Mouse (Mus musculus) intestine, postnatal 0 days (tissue): ENCODE data around the gene Ano5. TPM values are rescaled to one million over a fixed set of nuclear protein-coding genes. Genes with fewer than 3 reads are reported as not detected.

Source experiments
- ATAC-seq: fragments of 200-750 bp; cut with Nextera tagmentation; 2 replicates; pipeline ENCODE4 v1.8.0; 2017; ENCODE audit warnings: mild to moderate bottlenecking, moderate TSS enrichment, moderate library complexity
- H3K27ac ChIP-seq: fragments of 300-500 bp; sonication (generic); 2 replicates; pipeline ENCODE4 v1.5.1; 2014; ENCODE audit warnings: mild to moderate bottlenecking, low read depth, low read length, moderate library complexity
- H3K27me3 ChIP-seq: fragments of 300-500 bp; sonication (generic); replicated peaks from 2 replicates; pipeline ENCODE4 v1.6.1; 2014; ENCODE audit warnings: low read length, mixed read lengths; ENCODE audit not compliant: control insufficient read depth, insufficient read depth
- H3K36me3 ChIP-seq: fragments of 300-500 bp; sonication (generic); 2 replicates; pipeline ENCODE4 v1.6.1; 2014; ENCODE audit warnings: mild to moderate bottlenecking, moderate library complexity; ENCODE audit not compliant: control insufficient read depth, insufficient read depth
- H3K4me1 ChIP-seq: fragments of 300-500 bp; sonication (generic); replicated peaks from 2 replicates; pipeline ENCODE4 v1.6.1; 2014; ENCODE audit warnings: antibody characterized with exemption, low read length, mixed read lengths; ENCODE audit not compliant: control insufficient read depth, insufficient read depth
- H3K4me2 ChIP-seq: fragments of 300-500 bp; sonication (generic); replicated peaks from 2 replicates; pipeline ENCODE4 v1.6.1; 2014; ENCODE audit warnings: low read depth, mild to moderate bottlenecking, moderate library complexity
- H3K4me3 ChIP-seq: fragments of 300-500 bp; sonication (generic); 2 replicates; pipeline ENCODE4 v1.5.1; 2014; ENCODE audit warnings: low read depth, low read length
- H3K9ac ChIP-seq: fragments of 300-500 bp; sonication (generic); 2 replicates; pipeline ENCODE4 v1.6.1; 2014; ENCODE audit warnings: mild to moderate bottlenecking, low read depth, low read length
- H3K9me3 ChIP-seq: fragments of 300-500 bp; sonication (generic); 2 replicates; pipeline ENCODE4 v1.6.1; 2016; ENCODE audit warnings: mixed run types; ENCODE audit not compliant: control insufficient read depth
- CTCF ChIP-seq: sonication (generic); IDR thresholded peaks from 2 replicates; pipeline ENCODE4 v1.5.1; 2016; ENCODE audit warnings: low read depth, mild to moderate bottlenecking, control low read depth, antibody characterized with exemption, moderate library complexity
- WGBS: fragments of 180-500 bp; shearing (Covaris S2); extraction: QIAGEN DNeasy Blood & Tissue Kit; methylation state at CpG from one replicate; pipeline ENCODE4 v1.1.7; 2014; 5-methylcytosine and 5-hydroxymethylcytosine counted together
- polyA plus RNA-seq: library from polyadenylated mRNA; unstranded; fragments of >200 nt; fragmentation: Nextera tagmentation; extraction: Ambion mirVana; gene quantifications from 2 replicates; pipeline ENCODE4 v1.2.1, GENCODE M21; 2015

Gene Ano5
- polyA plus RNA-seq, 1 experiment from 2014 or later = 0.08 TPM

GRCm38 (mm10) chr7:51627001-51627631, 116.3 kb downstream of the Ano5 start:
- peaks cover 55% of the 10 kb centered on the region for H3K27me3 ChIP-seq
- WGBS = under 1% methylated on average over 26 of the region's 26 CpGs
- H3K9me3 ChIP-seq = no peaks in the 10 kb centered on the region
- no peak for ATAC-seq
- no peaks in the 10 kb centered on the region for H3K36me3 ChIP-seq
- no peaks in the 10 kb centered on the region for H3K4me1 ChIP-seq
- H3K9ac ChIP-seq = no peak overlapping the region
- no peak for TF ChIP-seq CTCF
- H3K27ac ChIP-seq = no peak overlapping the region
- H3K4me2 ChIP-seq = no peak overlapping the region
- H3K4me3 ChIP-seq = no peak overlapping the region

- no peak for ATAC-seq
- no peak for TF ChIP-seq CTCF
- Histone ChIP-seq H3K36me3 (no peaks in the 10 kb centered on the region), H3K9me3 (no peaks in the 10 kb centered on the region), H3K4me2 (no peak overlapping the region), H3K27ac (no peak overlapping the region), H3K27me3 (peaks cover 51% of the 10 kb centered on the region), H3K9ac (no peak overlapping the region), H3K4me3 (no peak overlapping the region), H3K4me1 (no peaks in the 10 kb centered on the region)
- WGBS = under 1% methylated on average over 9 of the region's 9 CpGs
Observed at GRCm38 (mm10) chr7:51627666-51628065, 116.8 kb downstream of the Ano5 start.

GRCm38 (mm10) chr7:51628349-51628748, 117.5 kb downstream of the Ano5 start:
- H3K4me3 ChIP-seq = no peak overlapping the region
- no peak overlapping the region for H3K4me2 ChIP-seq
- WGBS = 7% methylated on average over 9 of the region's 9 CpGs
- no peaks in the 10 kb centered on the region for H3K9me3 ChIP-seq
- TF ChIP-seq CTCF = no peak
- H3K27ac ChIP-seq = no peak overlapping the region
- H3K36me3 ChIP-seq = no peaks in the 10 kb centered on the region
- no peak for ATAC-seq
- peaks cover 51% of the 10 kb centered on the region for H3K27me3 ChIP-seq
- no peaks in the 10 kb centered on the region for H3K4me1 ChIP-seq
- no peak overlapping the region for H3K9ac ChIP-seq

GRCm38 (mm10) chr7:51629206-51629605, 118.4 kb downstream of the Ano5 start:
- H3K4me1 ChIP-seq = no peaks in the 10 kb centered on the region
- H3K36me3 ChIP-seq = no peaks in the 10 kb centered on the region
- no peak overlapping the region for H3K9ac ChIP-seq
- H3K27ac ChIP-seq = no peak overlapping the region
- no peak for TF ChIP-seq CTCF
- WGBS = 7% methylated on average over 3 of the region's 3 CpGs
- H3K27me3 ChIP-seq = peaks cover 46% of the 10 kb centered on the region
- no peak for ATAC-seq
- no peak overlapping the region for H3K4me3 ChIP-seq
- no peaks in the 10 kb centered on the region for H3K9me3 ChIP-seq
- H3K4me2 ChIP-seq = no peak overlapping the region

- WGBS = 56% methylated on average over 3 of the region's 3 CpGs
- no peak for TF ChIP-seq CTCF
- Histone ChIP-seq H3K27me3 (peaks cover 26% of the 10 kb centered on the region), H3K27ac (no peak overlapping the region), H3K4me2 (no peak overlapping the region), H3K9ac (no peak overlapping the region), H3K4me3 (no peak overlapping the region), H3K36me3 (no peaks in the 10 kb centered on the region), H3K9me3 (no peaks in the 10 kb centered on the region), H3K4me1 (no peaks in the 10 kb centered on the region)
- ATAC-seq = no peak
Observed at GRCm38 (mm10) chr7:51631171-51631570, 120.3 kb downstream of the Ano5 start.

- no peak for TF ChIP-seq CTCF
- Histone ChIP-seq H3K9me3 (no peaks in the 10 kb centered on the region), H3K27me3 (peaks cover 11% of the 10 kb centered on the region; the same call in 1 of the 2 replicates), H3K4me3 (no peak overlapping the region), H3K36me3 (no peaks in the 10 kb centered on the region), H3K4me1 (no peaks in the 10 kb centered on the region), H3K27ac (no peak overlapping the region), H3K9ac (no peak overlapping the region), H3K4me2 (no peak overlapping the region)
- WGBS = 7% methylated on average over 9 of the region's 9 CpGs
- ATAC-seq = no peak
Observed at GRCm38 (mm10) chr7:51632543-51633229, 121.9 kb downstream of the Ano5 start.
